Mouse (Mus musculus): ENCODE measurements around the gene Hnrnpa1.
A peak's percentile ranks its signal among the peaks of the same experiment; 100 is the strongest.
"Not testable (repeated sequence)": the region's sequence is repeated elsewhere in the genome, so short reads cannot be mapped to it uniquely, and the experiment has no call there.

The Hnrnpa1 gene

GRCm38 (mm10) chr15:103241071-103242018 is 1.1 kb downstream of the Hnrnpa1 start:
- not testable (repeated sequence) for DNase-seq (ENCODE audit: low read depth, low spot score)

- DNase-seq (ENCODE audit: low read depth, low spot score): no peak
Measured at GRCm38 (mm10) chr15:103242885-103243284, 2.7 kb downstream of the Hnrnpa1 start.

DNA sequence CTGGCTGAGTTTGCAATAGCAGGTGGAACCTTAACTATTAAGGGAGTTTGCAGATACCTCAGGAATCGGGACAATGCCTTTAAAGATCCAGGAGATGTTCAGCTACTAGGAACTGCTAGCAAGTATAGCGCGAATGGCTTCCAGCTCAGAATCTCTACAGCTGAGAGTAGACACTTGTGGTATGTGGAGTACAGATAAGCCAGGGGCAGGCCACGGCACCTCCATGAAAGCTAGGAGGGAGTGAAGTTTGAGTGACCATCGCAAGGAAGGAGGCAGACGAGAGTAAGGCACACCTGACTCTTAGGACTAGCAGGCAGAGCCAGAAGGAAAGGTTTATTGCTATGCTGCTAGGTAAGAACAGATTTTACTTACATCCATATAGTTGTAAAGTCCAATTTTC is 5.4 kb downstream of the Hnrnpa1 start:
- DNase-seq (ENCODE audit: low read depth, low spot score): no peak

GRCm38 (mm10) chr15:103247078-103247781 is 7.0 kb downstream of the Hnrnpa1 start:
- no peak for DNase-seq (ENCODE audit: low read depth, low spot score)

- DNase-seq (ENCODE audit: low read depth, low spot score): no peak
Measured at GRCm38 (mm10) chr15:103247782-103248400, 7.7 kb downstream of the Hnrnpa1 start.

DNA sequence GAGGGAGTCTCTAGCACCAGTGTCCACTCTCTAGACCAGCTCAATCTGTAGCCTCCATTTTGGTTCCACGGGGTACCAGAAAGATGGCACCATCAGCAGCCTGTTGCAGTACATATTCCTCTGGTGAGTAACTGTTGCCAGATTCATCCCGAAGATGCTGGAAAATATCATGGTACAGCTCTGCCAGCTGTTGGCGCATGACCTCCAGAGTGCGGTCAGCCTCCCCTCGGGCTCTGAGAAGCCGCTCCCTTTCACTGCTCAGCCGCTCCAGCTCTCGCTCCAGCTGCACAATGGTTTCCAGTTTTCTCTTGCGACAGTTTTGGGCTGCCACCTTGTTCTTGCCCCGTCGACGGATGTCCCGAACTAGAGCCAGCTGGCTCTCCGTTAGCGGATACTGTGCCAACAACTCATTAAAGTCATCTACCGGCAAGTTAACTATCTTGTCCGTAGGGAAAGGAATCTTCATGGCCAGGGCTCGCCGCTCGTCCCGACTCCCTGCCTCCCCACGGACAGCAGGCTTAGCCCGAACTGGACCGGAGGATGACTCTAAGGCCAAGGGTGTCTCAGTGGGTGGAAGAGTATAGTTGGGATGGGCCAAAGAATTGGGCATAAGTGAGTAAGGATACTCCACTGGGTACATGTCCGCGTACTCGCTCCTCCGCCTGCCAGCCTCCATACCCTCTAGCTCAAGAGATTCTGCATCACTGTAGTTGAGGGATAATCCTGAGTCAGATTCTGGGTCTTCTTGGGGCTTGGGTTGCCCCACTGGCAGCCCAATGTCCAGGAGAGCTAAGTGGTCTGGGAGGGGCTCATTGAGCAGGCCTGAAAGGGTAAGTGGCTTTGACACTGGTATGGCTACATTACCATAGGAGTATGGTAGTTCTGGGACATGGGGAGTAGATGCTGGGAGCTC is 8.4 kb downstream of the Hnrnpa1 start:
- DNase-seq (ENCODE audit: low read depth, low spot score): no peak

DNA sequence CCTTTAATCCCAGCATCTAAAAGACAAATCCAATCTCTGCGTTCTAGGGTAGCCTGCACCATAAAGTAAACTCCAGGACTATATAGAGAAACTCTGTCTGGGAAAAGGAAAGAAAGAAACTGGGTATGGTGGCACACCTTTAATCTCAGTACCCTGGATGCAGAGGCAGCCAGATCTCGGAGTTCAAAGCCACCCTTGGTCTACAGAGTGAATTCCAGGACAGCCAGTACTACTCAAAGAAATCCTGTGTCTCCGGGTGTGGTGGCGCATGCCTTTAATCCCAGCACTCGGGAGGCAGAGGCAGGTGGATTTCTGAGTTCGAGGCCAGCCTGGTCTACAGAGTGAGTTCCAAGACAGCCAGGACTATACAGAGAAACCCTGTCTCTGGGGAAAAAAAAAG is 9.3 kb downstream of the Hnrnpa1 start:
- DNase-seq (ENCODE audit: low read depth, low spot score): not testable (repeated sequence)

DNA sequence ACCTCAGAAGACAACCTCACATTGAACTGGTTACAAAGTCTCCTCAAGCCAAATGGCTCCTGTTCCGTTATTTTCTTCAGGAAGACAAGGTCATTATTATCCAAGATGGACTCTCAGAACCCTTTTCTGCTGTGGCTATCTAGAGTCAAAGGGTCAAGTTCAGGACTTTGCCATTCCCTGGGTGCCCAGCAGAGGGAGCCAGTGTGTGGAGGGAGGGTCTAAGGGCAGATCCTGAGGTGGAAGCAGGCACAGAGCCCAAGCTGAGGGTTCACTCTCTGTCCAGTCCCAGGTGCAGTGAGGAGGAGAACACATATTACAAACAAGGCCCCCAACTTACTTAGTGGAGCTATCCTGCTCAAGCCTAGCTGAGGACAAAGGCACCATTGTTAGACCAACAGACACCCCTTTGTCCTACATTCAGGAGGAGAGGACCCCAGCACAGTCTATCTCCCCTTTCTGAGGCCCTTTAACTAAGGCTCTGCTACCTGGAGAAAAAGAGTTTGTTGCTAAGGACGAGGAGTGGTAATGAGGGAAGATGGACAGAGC is 10.0 kb downstream of the Hnrnpa1 start:
- DNase-seq (ENCODE audit: low read depth, low spot score): peak; percentile 57

- no peak for DNase-seq (ENCODE audit: low read depth, low spot score)
Measured at GRCm38 (mm10) chr15:103251595-103251994, 11.4 kb downstream of the Hnrnpa1 start.

- DNase-seq (ENCODE audit: low read depth, low spot score): no peak
Measured at GRCm38 (mm10) chr15:103252660-103253059, 12.4 kb downstream of the Hnrnpa1 start.

- no peak for DNase-seq (ENCODE audit: low read depth, low spot score)
Measured at GRCm38 (mm10) chr15:103253352-103253751, 13.1 kb downstream of the Hnrnpa1 start.

GRCm38 (mm10) chr15:103255169-103255568 is 14.9 kb downstream of the Hnrnpa1 start:
- no peak for DNase-seq (ENCODE audit: low read depth, low spot score)

DNA sequence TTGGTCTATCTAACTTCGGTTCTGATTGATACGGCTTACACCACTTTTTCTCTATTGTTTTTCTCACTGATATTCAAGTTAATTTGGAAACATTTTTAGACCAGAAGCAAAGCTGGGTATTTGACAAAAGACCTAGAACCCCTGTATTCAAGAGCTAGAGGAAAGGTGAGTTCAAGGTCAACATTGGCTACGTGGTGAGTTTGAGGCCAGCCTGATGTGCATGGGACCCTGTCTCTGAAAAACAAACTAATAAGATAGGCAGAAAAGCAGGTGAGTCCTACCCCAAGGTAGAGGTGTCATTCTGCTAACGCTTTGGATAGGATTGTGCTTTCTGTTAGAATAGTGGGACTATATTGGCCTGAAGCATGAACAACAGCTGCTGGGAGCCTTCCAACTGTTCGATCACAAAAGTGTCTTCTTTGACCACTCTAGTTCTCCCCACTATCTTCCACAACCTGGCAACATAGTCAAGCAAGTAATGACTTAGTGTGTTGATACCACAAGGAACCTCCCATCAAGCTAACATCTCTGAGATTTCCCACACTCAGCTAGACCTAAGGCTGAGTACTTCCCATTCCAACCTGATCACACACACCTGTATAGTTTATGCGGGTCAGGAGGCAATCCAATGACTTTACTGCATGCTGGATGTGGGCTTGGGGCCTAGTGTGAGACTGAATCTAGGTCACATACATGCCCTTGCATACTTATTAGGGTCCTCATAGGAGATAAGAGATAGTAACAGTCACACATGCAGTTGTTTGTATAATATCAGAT is 16.2 kb downstream of the Hnrnpa1 start:
- no peak for DNase-seq (ENCODE audit: low read depth, low spot score)

GRCm38 (mm10) chr15:103257790-103258728 is 17.8 kb downstream of the Hnrnpa1 start, which contains the start of gene Nfe2:
Nfe2 (minus strand) TSS chr15:103258403.
- no peak for DNase-seq (ENCODE audit: low read depth, low spot score)

- no peak for DNase-seq (ENCODE audit: low read depth, low spot score)
Measured at GRCm38 (mm10) chr15:103259162-103259561, 18.9 kb downstream of the Hnrnpa1 start.

DNA sequence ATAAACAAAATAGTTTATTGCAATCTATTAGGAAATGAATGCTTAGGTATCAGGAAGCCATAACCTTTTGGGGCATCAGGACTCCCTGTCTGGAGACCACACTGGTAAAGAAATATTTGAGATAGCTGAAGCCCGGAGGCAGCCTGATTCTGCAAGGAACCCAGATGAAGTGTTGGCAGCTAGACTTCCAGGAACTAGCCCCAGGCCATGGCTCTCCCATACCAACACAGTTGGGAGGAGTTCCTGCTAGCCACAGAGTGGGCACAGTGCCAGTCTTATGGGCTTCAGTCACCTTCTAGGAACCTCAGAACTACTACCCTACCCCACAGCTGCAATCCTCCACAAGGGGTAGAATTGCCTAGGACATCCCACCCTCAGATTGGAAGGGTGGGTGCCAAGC is 19.8 kb downstream of the Hnrnpa1 start:
- no peak for DNase-seq (ENCODE audit: low read depth, low spot score)

GRCm38 (mm10) chr15:103264794-103265193 is 24.6 kb downstream of the Hnrnpa1 start:
- no peak for DNase-seq (ENCODE audit: low read depth, low spot score)

GRCm38 (mm10) chr15:103268903-103269302 is 28.7 kb downstream of the Hnrnpa1 start:
- no peak for DNase-seq (ENCODE audit: low read depth, low spot score)
